Mouse (Mus musculus) kidney, adult 2 months (tissue): ENCODE data around the gene Cep164.

ENCODE experiments used
- CTCF ChIP-seq: fragments of 200-500 bp; conservative IDR thresholded peaks from 2 replicates; pipeline ENCODE4 v1.5.1; 2011; ENCODE audit warnings: low read depth, mild to moderate bottlenecking, control low read depth, low read length, moderate library complexity, mixed read lengths; ENCODE audit not compliant: insufficient read depth, insufficient read length
- POLR2A ChIP-seq: fragments of 200-500 bp; IDR thresholded peaks from one replicate; pipeline ENCODE4 v1.6.1; 2011; ENCODE audit warnings: low read depth, low read length, control low read depth

DNA sequence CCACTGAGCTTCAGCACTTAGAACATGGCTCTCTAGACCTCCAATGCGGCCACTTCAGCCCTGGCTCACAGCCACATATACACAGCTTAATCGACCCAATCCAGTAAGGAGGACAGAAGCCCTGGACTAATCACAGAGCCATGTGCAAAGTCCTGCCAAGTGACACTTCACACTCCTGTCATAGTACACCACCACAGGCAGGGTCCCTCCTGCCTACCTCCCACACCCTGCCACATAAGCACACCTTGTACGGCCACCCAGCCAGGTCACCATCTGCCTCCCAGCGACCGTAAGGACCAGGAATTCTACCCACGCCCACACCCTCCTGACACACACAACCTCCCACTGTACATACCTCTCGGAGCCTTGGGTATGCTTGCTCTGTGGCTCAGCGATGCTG, 41.4 kb downstream of the Cep164 start:
- TF ChIP-seq CTCF (no peak), POLR2A (no peak)
